Mouse (Mus musculus) CD8-positive naive resting alpha-beta T cell, adult 2 months (primary cell): ENCODE results near the gene Cfap99.

Experiments used
- DNase-seq, 2 experiments: peaks; one replicate each; pipeline ENCODE4 v3.0.0; 2022; ENCODE audit warnings: low read depth in 2 of 2, low spot score in 2 of 2

Cfap99 gene

GRCm38 (mm10) chr5:34288154-34288716 is at the start of gene Cfap99, which contains the start of gene Zfyve28:
Gene Cfap99 (plus strand): TSS chr5:34288600.
Gene Zfyve28 (minus strand): TSS chr5:34288449.
- DNase-seq = peak; percentile 3 to 9

- DNase-seq = no peak
Measured at GRCm38 (mm10) chr5:34242224-34242963, 46.0 kb upstream of the Cfap99 start.

- DNase-seq = no peak
Measured at GRCm38 (mm10) chr5:34243062-34243461, 45.3 kb upstream of the Cfap99 start.

GRCm38 (mm10) chr5:34246443-34246842 is 42.0 kb upstream of the Cfap99 start:
- DNase-seq = no peak

GRCm38 (mm10) chr5:34249132-34249531 is 39.3 kb upstream of the Cfap99 start:
- DNase-seq = no peak

- DNase-seq = no peak
Measured at GRCm38 (mm10) chr5:34250090-34250489, 38.3 kb upstream of the Cfap99 start.

- no peak for DNase-seq
Measured at GRCm38 (mm10) chr5:34251794-34252193, 36.6 kb upstream of the Cfap99 start.

- DNase-seq = no peak
Measured at GRCm38 (mm10) chr5:34252307-34252966, 36.0 kb upstream of the Cfap99 start.

- no peak for DNase-seq
Measured at GRCm38 (mm10) chr5:34252967-34253519, 35.4 kb upstream of the Cfap99 start.

GRCm38 (mm10) chr5:34254309-34254708 is 34.1 kb upstream of the Cfap99 start:
- no peak for DNase-seq

- no peak for DNase-seq
Measured at GRCm38 (mm10) chr5:34255189-34255588, 33.2 kb upstream of the Cfap99 start.

GRCm38 (mm10) chr5:34259172-34259816 is 29.1 kb upstream of the Cfap99 start:
- no peak for DNase-seq

- no peak for DNase-seq
Measured at GRCm38 (mm10) chr5:34266065-34266464, 22.3 kb upstream of the Cfap99 start.

- no peak for DNase-seq
Measured at GRCm38 (mm10) chr5:34269197-34269920, 19.0 kb upstream of the Cfap99 start.

- no peak for DNase-seq
Measured at GRCm38 (mm10) chr5:34269921-34270465, 18.4 kb upstream of the Cfap99 start.

GRCm38 (mm10) chr5:34271743-34272142 is 16.7 kb upstream of the Cfap99 start:
- peak in 1 of 2 experiments; percentile 38 for DNase-seq

GRCm38 (mm10) chr5:34273251-34273681 is 15.1 kb upstream of the Cfap99 start:
- no peak for DNase-seq

GRCm38 (mm10) chr5:34274268-34274667 is 14.1 kb upstream of the Cfap99 start:
- no peak for DNase-seq

GRCm38 (mm10) chr5:34274676-34275293 is 13.6 kb upstream of the Cfap99 start:
- no peak for DNase-seq

GRCm38 (mm10) chr5:34276191-34276590 is 12.2 kb upstream of the Cfap99 start:
- DNase-seq = no peak
